Mouse (Mus musculus): ENCODE results near the gene Sema4g. TPM values are rescaled to one million over a fixed set of nuclear protein-coding genes. Genes with fewer than 3 reads are reported as not detected.

The Sema4g gene
- polyA plus RNA-seq, 1 experiment from 2014 or later = 16.5 TPM

DNA sequence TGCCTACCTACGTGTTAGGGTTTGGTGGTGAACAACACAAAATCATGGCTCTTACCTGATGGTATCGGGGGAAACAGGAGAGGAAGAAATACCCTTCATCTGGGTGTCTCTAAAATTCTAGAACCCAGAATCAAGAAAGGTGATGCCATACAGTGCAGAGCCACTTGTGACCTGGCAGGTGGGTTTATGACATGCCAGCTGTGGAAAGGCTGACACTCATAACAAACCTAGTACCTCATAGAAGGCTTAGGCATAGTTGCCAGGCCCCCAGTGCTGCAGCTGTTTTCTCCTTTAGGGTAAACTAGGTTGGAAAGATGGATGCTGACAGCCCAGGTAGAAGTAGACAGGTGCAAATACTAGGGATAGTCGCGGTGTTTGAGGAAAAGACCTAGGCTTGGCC is 4.5 kb upstream of the Sema4g start:
- H3K4me1 ChIP-seq (ENCODE audit: control insufficient read depth, insufficient read depth, low read length) = peaks cover 5% of the 10 kb centered on the region; the same call in 1 of the 2 replicates
- H3K27ac ChIP-seq (ENCODE audit: low read length) = no peak overlapping the region
- ATAC-seq = no peak
- no peaks in the 10 kb centered on the region for H3K9me3 ChIP-seq (replicated peaks; ENCODE audit: control insufficient read depth, low read length, poor library complexity, severe bottlenecking)
- H3K36me3 ChIP-seq (ENCODE audit: control insufficient read depth, insufficient read depth, low read length) = peaks cover 9% of the 10 kb centered on the region
- no peak overlapping the region for H3K4me3 ChIP-seq (ENCODE audit: low read depth, low read length)
- no peak overlapping the region for H3K4me2 ChIP-seq (ENCODE audit: low read length)
- no peak overlapping the region for H3K9ac ChIP-seq (ENCODE audit: low read depth, low read length)
- 95% methylated on average over 4 of the region's 4 CpGs for WGBS
- H3K27me3 ChIP-seq (ENCODE audit: control insufficient read depth, insufficient read depth, low read depth, low read length) = no peaks in the 10 kb centered on the region

DNA sequence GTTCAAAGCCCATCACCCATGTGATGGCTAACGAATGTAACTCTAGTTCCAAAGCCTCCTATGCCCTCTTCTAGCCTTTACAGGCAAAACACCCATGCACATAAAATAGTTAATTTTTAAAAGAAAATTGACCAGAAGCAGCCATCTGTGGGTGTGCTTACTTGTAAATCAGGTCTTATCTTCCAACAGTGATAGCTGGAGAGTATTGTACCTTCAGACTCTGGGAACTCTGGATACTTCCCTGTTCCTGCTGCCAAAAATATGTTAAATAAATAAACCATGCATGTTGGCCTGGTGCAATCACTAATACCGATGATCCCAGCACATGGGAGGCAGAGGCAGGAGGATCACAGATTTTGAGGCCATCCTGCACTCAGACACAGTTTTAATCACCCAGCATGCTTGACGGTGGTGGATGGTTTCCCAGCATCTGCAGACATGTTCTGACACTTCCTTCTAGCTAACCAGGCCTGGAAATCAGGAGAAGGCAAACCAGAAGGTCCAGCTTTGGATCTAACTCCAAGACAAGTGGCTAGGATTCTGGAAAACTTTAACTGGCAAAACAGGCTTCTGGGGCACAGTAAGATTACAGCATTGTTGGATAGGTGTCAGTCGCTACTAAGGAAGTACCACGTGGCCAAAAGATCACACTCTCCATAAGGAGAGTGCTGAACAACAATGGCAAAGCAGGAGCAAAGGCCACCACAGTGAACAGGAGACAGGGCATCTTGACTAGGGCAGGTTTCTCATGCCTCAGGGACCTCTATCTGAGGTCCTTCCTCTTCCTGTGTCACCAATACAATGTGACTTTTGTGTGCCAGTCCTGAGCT is 3.5 kb upstream of the Sema4g start:
- Histone ChIP-seq H3K4me1 (ENCODE audit: control insufficient read depth, insufficient read depth, low read length) (peaks cover 6% of the 10 kb centered on the region), H3K4me3 (ENCODE audit: low read depth, low read length) (no peak overlapping the region), H3K4me2 (ENCODE audit: low read length) (no peak overlapping the region), H3K9ac (ENCODE audit: low read depth, low read length) (no peak overlapping the region), H3K36me3 (ENCODE audit: control insufficient read depth, insufficient read depth, low read length) (peaks cover 9% of the 10 kb centered on the region), H3K27ac (ENCODE audit: low read length) (no peak overlapping the region), H3K9me3 (replicated peaks; ENCODE audit: control insufficient read depth, low read length, poor library complexity, severe bottlenecking) (no peaks in the 10 kb centered on the region), H3K27me3 (ENCODE audit: control insufficient read depth, insufficient read depth, low read depth, low read length) (no peaks in the 10 kb centered on the region)
- ATAC-seq = no peak
- WGBS = 71% methylated on average over 5 of the region's 5 CpGs

DNA sequence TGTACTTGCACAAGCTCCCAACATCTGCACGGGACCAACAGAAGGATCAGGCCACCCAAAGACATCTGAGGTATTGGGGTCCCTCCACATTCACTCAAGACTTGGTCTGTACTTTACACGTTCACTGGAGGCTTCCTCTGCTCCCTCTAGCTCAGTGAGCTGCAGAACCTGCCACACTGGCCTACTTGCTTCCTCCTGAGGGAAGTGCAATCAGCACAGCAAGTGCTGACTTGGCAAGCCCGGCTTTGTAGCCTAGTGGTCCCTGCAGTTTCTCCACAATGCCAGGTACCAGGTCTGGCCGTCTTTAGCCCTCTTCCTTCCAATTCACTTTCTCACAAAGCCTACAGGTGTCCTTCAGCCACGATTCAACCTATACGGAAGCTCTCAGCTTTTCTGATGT is 1.9 kb upstream of the Sema4g start:
- WGBS = 72% methylated on average over 6 of the region's 6 CpGs
- H3K9ac ChIP-seq (ENCODE audit: low read depth, low read length) = no peak overlapping the region
- ATAC-seq = no peak
- no peak overlapping the region for H3K27ac ChIP-seq (ENCODE audit: low read length)
- no peaks in the 10 kb centered on the region for H3K27me3 ChIP-seq (ENCODE audit: control insufficient read depth, insufficient read depth, low read depth, low read length)
- no peak overlapping the region for H3K4me3 ChIP-seq (ENCODE audit: low read depth, low read length)
- H3K4me1 ChIP-seq (ENCODE audit: control insufficient read depth, insufficient read depth, low read length) = peaks cover 16% of the 10 kb centered on the region
- no peak overlapping the region for H3K4me2 ChIP-seq (ENCODE audit: low read length)
- no peaks in the 10 kb centered on the region for H3K9me3 ChIP-seq (replicated peaks; ENCODE audit: control insufficient read depth, low read length, poor library complexity, severe bottlenecking)
- no peaks in the 10 kb centered on the region for H3K36me3 ChIP-seq (ENCODE audit: control insufficient read depth, insufficient read depth, low read length)

DNA sequence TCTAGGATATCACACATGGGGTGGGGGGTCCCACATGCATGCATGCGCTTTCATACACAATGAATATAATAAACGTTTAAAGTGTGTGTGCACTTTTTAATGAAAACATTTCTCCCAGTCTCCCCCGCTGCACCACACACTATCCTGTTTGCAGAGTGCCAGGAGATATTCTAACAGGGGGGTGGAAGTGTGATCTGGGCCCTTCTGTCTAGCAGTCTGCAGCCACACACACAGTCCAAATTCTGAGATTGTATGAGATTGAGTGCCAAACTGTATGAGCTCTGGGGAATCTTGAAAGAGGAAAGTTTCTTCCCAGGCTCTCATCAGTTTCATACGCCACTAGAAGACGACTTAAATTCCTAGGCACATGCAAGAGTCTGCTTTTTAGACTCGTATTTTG is 1.1 kb upstream of the Sema4g start:
- H3K27ac ChIP-seq (ENCODE audit: low read length) = no peak overlapping the region
- no peak overlapping the region for H3K4me2 ChIP-seq (ENCODE audit: low read length)

DNA sequence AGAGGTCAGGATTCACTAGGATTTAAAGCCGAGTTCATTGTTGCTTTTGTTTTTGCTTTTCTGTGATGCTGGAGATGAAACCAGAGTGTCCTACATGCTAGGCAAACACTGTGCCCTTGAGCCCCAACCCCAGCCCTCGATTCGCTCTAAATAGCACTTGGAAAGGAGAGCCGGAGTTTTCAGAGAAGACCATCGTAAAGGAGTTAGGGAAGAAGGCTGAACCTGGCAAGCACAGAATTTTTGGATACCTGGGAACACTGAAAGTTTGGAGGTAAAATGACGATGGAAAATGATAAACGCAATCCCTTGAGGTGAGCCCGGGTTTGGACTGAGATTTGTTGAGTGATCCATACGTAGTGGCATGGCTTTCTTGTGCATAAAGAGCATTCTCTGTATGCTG is 580 bp upstream of the Sema4g start:
- Histone ChIP-seq H3K9me3 (replicated peaks; ENCODE audit: control insufficient read depth, low read length, poor library complexity, severe bottlenecking) (no peaks in the 10 kb centered on the region), H3K27ac (ENCODE audit: low read length) (peak overlapping the region; percentile 69), H3K9ac (ENCODE audit: low read depth, low read length) (peak overlapping the region; percentile 85), H3K27me3 (ENCODE audit: control insufficient read depth, insufficient read depth, low read depth, low read length) (no peaks in the 10 kb centered on the region), H3K4me3 (ENCODE audit: low read depth, low read length) (peak overlapping the region; percentile 63), H3K4me2 (ENCODE audit: low read length) (peak overlapping the region; percentile 76), H3K4me1 (ENCODE audit: control insufficient read depth, insufficient read depth, low read length) (peaks cover 16% of the 10 kb centered on the region), H3K36me3 (ENCODE audit: control insufficient read depth, insufficient read depth, low read length) (0 out of 2 replicates have a peak, but pooled peaks cover 3% of the 10 kb centered on the region)
- no peak for ATAC-seq
- 22% methylated on average over 9 of the region's 9 CpGs for WGBS

More for the DNA sequence above, 1.1 kb upstream of the Sema4g start:
- Histone ChIP-seq H3K27me3 (ENCODE audit: control insufficient read depth, insufficient read depth, low read depth, low read length) (no peaks in the 10 kb centered on the region), H3K36me3 (ENCODE audit: control insufficient read depth, insufficient read depth, low read length) (no peaks in the 10 kb centered on the region), H3K4me3 (ENCODE audit: low read depth, low read length) (no peak overlapping the region), H3K9me3 (replicated peaks; ENCODE audit: control insufficient read depth, low read length, poor library complexity, severe bottlenecking) (no peaks in the 10 kb centered on the region), H3K4me1 (ENCODE audit: control insufficient read depth, insufficient read depth, low read length) (peaks cover 16% of the 10 kb centered on the region), H3K9ac (ENCODE audit: low read depth, low read length) (no peak overlapping the region)
- no peak for ATAC-seq
- 54% methylated on average over 6 of the region's 6 CpGs for WGBS

DNA sequence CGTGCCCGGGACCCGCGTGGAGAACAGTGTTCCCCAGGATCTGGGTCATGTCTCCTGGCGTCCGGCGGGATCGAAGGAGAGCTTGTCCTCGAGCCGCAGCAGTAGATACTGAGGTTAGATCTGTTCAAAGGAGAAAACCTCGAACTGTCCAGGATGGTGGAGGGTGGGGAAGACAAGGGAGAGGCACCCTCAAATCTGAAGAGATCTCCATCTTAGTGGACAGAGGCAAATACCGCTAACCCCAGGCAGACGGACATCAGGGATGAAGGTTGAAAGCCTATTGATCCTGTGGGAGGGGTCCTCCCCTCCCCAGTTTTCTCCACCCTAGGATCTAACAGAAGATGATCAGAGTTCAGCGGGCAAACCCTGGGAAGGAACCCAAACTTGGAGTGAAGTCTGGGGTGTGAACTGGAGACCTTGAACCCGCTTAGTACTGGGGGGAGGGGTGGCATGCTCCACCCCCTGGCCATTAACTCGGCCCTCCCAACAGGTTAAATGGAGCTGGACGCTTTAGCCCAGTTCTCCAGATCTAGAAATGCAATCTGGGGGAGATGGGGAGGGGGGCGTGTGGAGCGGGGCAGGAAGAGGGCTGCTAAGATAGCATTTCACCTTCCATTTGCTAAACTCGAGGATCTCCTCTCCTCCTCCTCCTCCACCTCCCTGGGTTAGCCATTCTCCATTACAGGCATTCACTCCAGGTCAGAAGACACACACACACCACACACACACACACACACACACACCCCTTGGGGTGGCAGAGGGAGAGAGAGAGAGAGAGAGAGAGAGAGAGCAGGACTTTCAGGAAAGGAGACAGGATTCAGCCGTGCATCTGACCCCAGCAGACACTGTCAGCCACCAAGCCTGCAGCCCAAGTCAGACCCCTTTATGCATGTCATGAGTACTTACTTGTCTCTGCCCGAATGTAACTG is 930 bp downstream of the Sema4g start:
- 5% methylated on average over 22 of the region's 22 CpGs for WGBS
- H3K4me3 ChIP-seq (ENCODE audit: low read depth, low read length) = peak overlapping the region; percentile 63
- peaks cover 16% of the 10 kb centered on the region for H3K4me1 ChIP-seq (ENCODE audit: control insufficient read depth, insufficient read depth, low read length)
- H3K4me2 ChIP-seq (ENCODE audit: low read length) = peak overlapping the region; percentile 76
- no peaks in the 10 kb centered on the region for H3K9me3 ChIP-seq (replicated peaks; ENCODE audit: control insufficient read depth, low read length, poor library complexity, severe bottlenecking)
- peak overlapping the region; percentile 85 for H3K9ac ChIP-seq (ENCODE audit: low read depth, low read length)
- H3K27ac ChIP-seq (ENCODE audit: low read length) = peak overlapping the region; percentile 69
- H3K36me3 ChIP-seq (ENCODE audit: control insufficient read depth, insufficient read depth, low read length) = 0 out of 2 replicates have a peak, but pooled peaks cover 3% of the 10 kb centered on the region
- ATAC-seq = peak; percentile 46
- H3K27me3 ChIP-seq (ENCODE audit: control insufficient read depth, insufficient read depth, low read depth, low read length) = no peaks in the 10 kb centered on the region

DNA sequence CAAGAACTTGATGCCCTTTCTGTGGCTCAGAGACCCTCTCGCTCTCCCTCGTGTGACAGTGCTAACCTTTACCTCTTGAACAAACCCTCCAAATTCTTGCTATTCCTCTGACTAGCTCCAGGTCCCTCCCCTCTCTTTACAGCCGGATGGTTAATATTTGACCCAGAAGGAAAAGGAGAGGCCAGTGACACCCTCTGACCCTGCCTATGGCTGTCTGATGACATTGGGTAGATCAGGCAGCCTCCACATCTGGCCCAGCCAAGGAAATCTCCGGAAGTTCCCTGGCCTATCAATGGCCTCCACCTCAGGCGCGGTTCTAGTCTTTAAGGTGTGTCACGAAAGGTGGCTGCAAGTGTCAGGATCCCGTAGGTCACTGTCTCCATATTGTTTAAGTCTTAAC is 2.1 kb downstream of the Sema4g start:
- H3K9me3 ChIP-seq (replicated peaks; ENCODE audit: control insufficient read depth, low read length, poor library complexity, severe bottlenecking) = no peaks in the 10 kb centered on the region
- no peak overlapping the region; the same call in 1 of the 2 replicates for H3K4me2 ChIP-seq (ENCODE audit: low read length)
- 87% methylated on average over 8 of the region's 8 CpGs for WGBS
- H3K27me3 ChIP-seq (ENCODE audit: control insufficient read depth, insufficient read depth, low read depth, low read length) = no peaks in the 10 kb centered on the region
- H3K36me3 ChIP-seq (ENCODE audit: control insufficient read depth, insufficient read depth, low read length) = 0 out of 2 replicates have a peak, but pooled peaks cover 3% of the 10 kb centered on the region
- H3K27ac ChIP-seq (ENCODE audit: low read length) = no peak overlapping the region
- ATAC-seq = no peak
- H3K4me1 ChIP-seq (ENCODE audit: control insufficient read depth, insufficient read depth, low read length) = peaks cover 16% of the 10 kb centered on the region
- no peak overlapping the region for H3K4me3 ChIP-seq (ENCODE audit: low read depth, low read length)
- no peak overlapping the region for H3K9ac ChIP-seq (ENCODE audit: low read depth, low read length)

DNA sequence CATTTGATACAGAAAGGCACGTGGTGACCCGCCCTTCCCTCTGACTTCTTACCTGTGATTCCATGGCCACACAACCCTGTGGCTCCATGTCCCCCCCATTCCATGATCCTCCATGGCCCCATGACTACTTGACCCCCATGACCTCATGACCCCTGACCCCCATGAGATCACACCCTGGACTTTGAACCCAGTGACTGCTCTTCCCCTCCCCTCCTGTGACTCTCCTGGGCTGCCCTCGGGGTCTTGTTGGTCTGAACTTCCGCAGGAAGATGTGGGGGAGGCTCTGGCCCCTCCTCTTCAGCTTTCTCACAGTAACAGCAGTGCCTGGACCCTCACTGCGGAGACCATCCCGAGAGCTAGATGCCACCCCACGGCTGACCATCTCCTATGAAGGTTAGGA is 3.3 kb downstream of the Sema4g start:
- Histone ChIP-seq H3K36me3 (ENCODE audit: control insufficient read depth, insufficient read depth, low read length) (peaks cover 7% of the 10 kb centered on the region), H3K9me3 (replicated peaks; ENCODE audit: control insufficient read depth, low read length, poor library complexity, severe bottlenecking) (no peaks in the 10 kb centered on the region), H3K9ac (ENCODE audit: low read depth, low read length) (no peak overlapping the region), H3K27me3 (ENCODE audit: control insufficient read depth, insufficient read depth, low read depth, low read length) (no peaks in the 10 kb centered on the region), H3K4me1 (ENCODE audit: control insufficient read depth, insufficient read depth, low read length) (peaks cover 16% of the 10 kb centered on the region), H3K4me3 (ENCODE audit: low read depth, low read length) (no peak overlapping the region), H3K4me2 (ENCODE audit: low read length) (no peak overlapping the region), H3K27ac (ENCODE audit: low read length) (no peak overlapping the region)
- WGBS = 60% methylated on average over 7 of the region's 7 CpGs
- no peak for ATAC-seq

Measured in midbrain, embryonic 16.5 days (tissue).